Mouse (Mus musculus) liver, adult 2 months (tissue): ENCODE measurements around the gene Rgp1. TPM values are rescaled to one million over a fixed set of nuclear protein-coding genes. Genes with fewer than 3 reads are reported as not detected.
"Not testable (repeated sequence)": the region's sequence is repeated elsewhere in the genome, so short reads cannot be mapped to it uniquely, and the experiment has no call there.

ENCODE experiments used
- DNase-seq: peaks from one replicate; pipeline ENCODE4 v3.0.0-alpha.2; 2011; ENCODE audit warnings: low read depth, low spot score; ENCODE audit errors: extremely low read depth
- H3K27ac ChIP-seq: fragments of 200-500 bp; replicated peaks from 2 replicates; pipeline ENCODE4 v1.5.1; 2012; ENCODE audit warnings: low read depth, mild to moderate bottlenecking, control low read depth, inconsistent platforms, low read length; ENCODE audit not compliant: insufficient read depth
- H3K27me3 ChIP-seq: fragments of 200-500 bp; 2 replicates; pipeline ENCODE4 v1.6.1; 2012; ENCODE audit warnings: mild to moderate bottlenecking, moderate library complexity, low read length, inconsistent platforms; ENCODE audit not compliant: control insufficient read depth, insufficient read depth
- H3K36me3 ChIP-seq: fragments of 200-500 bp; 2 replicates; pipeline ENCODE4 v1.6.1; 2012; ENCODE audit warnings: low read length, inconsistent platforms; ENCODE audit not compliant: control insufficient read depth, insufficient read depth
- H3K4me1 ChIP-seq: fragments of 200-500 bp; 2 replicates; pipeline ENCODE4 v1.6.1; 2011; ENCODE audit warnings: low read length; ENCODE audit not compliant: control insufficient read depth, insufficient read depth
- H3K4me3 ChIP-seq: fragments of 200-500 bp; 2 replicates; pipeline ENCODE4 v1.5.1; 2011; ENCODE audit warnings: low read depth, mild to moderate bottlenecking, control low read depth, low read length, moderate library complexity; ENCODE audit not compliant: insufficient read depth
- H3K79me2 ChIP-seq: fragments of 200-500 bp; 2 replicates; pipeline ENCODE4 v1.6.1; 2012; ENCODE audit warnings: inconsistent platforms, mild to moderate bottlenecking, low read length, moderate library complexity; ENCODE audit not compliant: control insufficient read depth, insufficient read depth
- H3K9ac ChIP-seq: fragments of 200-500 bp; 2 replicates; pipeline ENCODE4 v1.6.1; 2012; ENCODE audit warnings: low read depth, mild to moderate bottlenecking, control low read depth, inconsistent platforms, low read length
- CTCF ChIP-seq: fragments of 200-500 bp; IDR thresholded peaks from 2 replicates; pipeline ENCODE4 v1.5.1; 2011; ENCODE audit warnings: low read depth, low read length, control low read depth
- POLR2A ChIP-seq: fragments of 200-500 bp; IDR thresholded peaks from 2 replicates; pipeline ENCODE4 v1.6.1; 2011; ENCODE audit warnings: low read length, control low read depth; ENCODE audit not compliant: insufficient read depth; ENCODE audit errors: extremely low read depth
- whole genome bisulfite sequencing: fragments of 180-500 bp; shearing (Covaris S2); methylation state at CpG from one replicate; pipeline ENCODE4 v1.1.7; 2018; 5-methylcytosine and 5-hydroxymethylcytosine counted together
- polyA plus RNA-seq: library from polyadenylated mRNA; depleted of rRNA; stranded (reverse); fragments of >200 nt; gene quantifications from 2 replicates; pipeline ENCODE4 v1.2.3, GENCODE M21; 2012
- total RNA-seq: library from RNA; depleted of rRNA; stranded (reverse); fragments of >200 nt; gene quantifications from 2 replicates; pipeline ENCODE4 v1.2.3, GENCODE M21; 2014

Gene Rgp1
- total and polyA plus RNA-seq, 2 experiments: 15.9 to 44.5 TPM

DNA sequence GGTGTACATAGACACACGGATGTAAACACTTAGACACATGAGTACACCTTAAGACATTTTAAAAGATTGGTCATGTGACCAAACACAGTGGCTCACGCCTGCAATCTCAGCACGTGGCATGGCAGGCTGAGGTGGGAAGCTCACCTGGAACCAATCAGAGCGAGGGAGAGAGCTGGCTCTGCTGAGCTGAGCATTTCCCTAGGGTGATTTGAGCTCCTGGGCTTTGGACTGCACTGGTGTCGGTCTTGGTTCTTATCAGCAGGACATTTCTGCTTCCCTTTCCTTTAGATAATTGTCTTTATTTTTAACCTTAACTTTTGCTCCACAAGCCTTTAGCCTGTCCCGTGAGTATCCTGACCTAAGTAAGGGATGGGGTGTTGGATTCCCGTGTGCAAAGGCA lies 9.2 kb downstream of the Rgp1 start:
- H3K27ac ChIP-seq: peak overlapping the region; percentile 49
- H3K36me3 ChIP-seq: peaks cover 3% of the 10 kb centered on the region; the same call in 1 of the 2 replicates
- no peaks in the 10 kb centered on the region for H3K79me2 ChIP-seq
- H3K4me1 ChIP-seq: no peaks in the 10 kb centered on the region
- no peak overlapping the region for H3K9ac ChIP-seq
- peak; percentile 22 for DNase-seq
- no peaks in the 10 kb centered on the region for H3K27me3 ChIP-seq
- 45% methylated on average over 7 of the region's 7 CpGs for WGBS
- H3K4me3 ChIP-seq: no peak overlapping the region
- no peak for TF ChIP-seq POLR2A
- no peak for TF ChIP-seq CTCF

- 67% methylated on average over 5 of the region's 5 CpGs for WGBS
- no peak for DNase-seq
Observed at GRCm38 (mm10) chr4:43591543-43591942, 13.0 kb downstream of the Rgp1 start.

GRCm38 (mm10) chr4:43591961-43592360 lies 13.4 kb downstream of the Rgp1 start:
- H3K36me3 ChIP-seq: no peaks in the 10 kb centered on the region
- 78% methylated on average over 3 of the region's 3 CpGs for WGBS
- no peak overlapping the region for H3K27ac ChIP-seq
- no peak overlapping the region for H3K4me3 ChIP-seq
- no peaks in the 10 kb centered on the region for H3K79me2 ChIP-seq
- no peak for DNase-seq
- H3K4me1 ChIP-seq: no peaks in the 10 kb centered on the region
- TF ChIP-seq POLR2A (no peak), CTCF (no peak)
- H3K9ac ChIP-seq: no peak overlapping the region
- H3K27me3 ChIP-seq: no peaks in the 10 kb centered on the region

More at GRCm38 (mm10) chr4:43591543-43591942, 13.0 kb downstream of the Rgp1 start:
- H3K79me2 ChIP-seq: no peaks in the 10 kb centered on the region
- TF ChIP-seq CTCF (no peak), POLR2A (no peak)
- H3K27ac ChIP-seq: no peak overlapping the region
- H3K27me3 ChIP-seq: no peaks in the 10 kb centered on the region
- no peak overlapping the region for H3K4me3 ChIP-seq
- no peaks in the 10 kb centered on the region for H3K36me3 ChIP-seq
- H3K4me1 ChIP-seq: no peaks in the 10 kb centered on the region
- no peak overlapping the region for H3K9ac ChIP-seq

GRCm38 (mm10) chr4:43593453-43593852 lies 14.9 kb downstream of the Rgp1 start:
- TF ChIP-seq POLR2A (no peak), CTCF (no peak)
- 73% methylated on average over 3 of the region's 3 CpGs for WGBS
- H3K36me3 ChIP-seq: no peaks in the 10 kb centered on the region
- H3K27me3 ChIP-seq: no peaks in the 10 kb centered on the region
- H3K27ac ChIP-seq: no peak overlapping the region
- no peaks in the 10 kb centered on the region for H3K79me2 ChIP-seq
- H3K4me1 ChIP-seq: no peaks in the 10 kb centered on the region
- H3K9ac ChIP-seq: no peak overlapping the region
- no peak for DNase-seq
- H3K4me3 ChIP-seq: no peak overlapping the region

DNA sequence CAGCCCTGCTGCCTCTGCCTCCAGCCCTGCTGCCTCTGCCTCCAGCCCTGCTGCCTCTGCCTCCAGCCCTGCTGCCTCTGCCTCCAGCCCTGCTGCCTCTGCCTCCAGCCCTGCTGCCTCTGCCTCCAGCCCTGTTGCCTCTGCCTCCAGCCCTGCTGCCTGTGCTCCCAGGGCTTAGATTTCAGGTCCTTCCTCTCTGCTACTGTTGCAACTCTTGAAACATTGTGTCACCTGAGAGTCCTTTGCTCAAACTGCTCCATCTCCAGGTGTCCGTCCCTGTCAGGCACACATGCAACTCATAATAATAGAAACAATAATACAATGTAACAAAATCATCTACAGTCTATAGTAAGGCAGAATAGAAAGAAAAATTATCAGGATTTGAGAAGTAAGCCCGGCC lies 18.1 kb downstream of the Rgp1 start:
- WGBS: 88% methylated on average over 2 of the region's 2 CpGs
- H3K27ac ChIP-seq, DNase-seq, H3K79me2 ChIP-seq, H3K4me3 ChIP-seq, H3K4me1 ChIP-seq, H3K27me3 ChIP-seq, H3K36me3 ChIP-seq, H3K9ac ChIP-seq: not testable (repeated sequence)

DNA sequence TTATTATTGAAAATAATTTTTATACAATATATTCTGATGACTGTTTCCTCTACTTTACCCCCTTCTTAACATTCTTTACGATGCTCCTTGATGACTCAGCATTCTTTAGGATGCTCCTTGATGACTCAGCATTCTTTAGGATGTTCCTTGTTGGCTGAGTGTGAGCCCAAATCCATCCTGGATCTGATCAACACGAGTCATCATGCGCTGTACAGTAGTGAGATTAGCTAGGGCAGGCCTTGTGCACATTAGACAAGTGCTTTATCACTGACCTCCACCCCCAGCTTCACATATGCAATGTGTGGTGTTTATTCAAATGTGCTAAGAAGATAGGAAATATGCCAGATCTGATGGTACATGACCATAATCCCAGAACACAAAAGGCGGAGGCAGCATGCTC lies 19.7 kb downstream of the Rgp1 start:
- no peaks in the 10 kb centered on the region for H3K4me1 ChIP-seq
- WGBS: 80% methylated on average over 4 of the region's 4 CpGs
- H3K27me3 ChIP-seq: no peaks in the 10 kb centered on the region

More for the DNA sequence above, 19.7 kb downstream of the Rgp1 start:
- no peak for DNase-seq
- no peaks in the 10 kb centered on the region for H3K36me3 ChIP-seq
- TF ChIP-seq CTCF: no peak
- no peak for TF ChIP-seq POLR2A
- H3K79me2 ChIP-seq: no peaks in the 10 kb centered on the region
- H3K27ac ChIP-seq: no peak overlapping the region
- H3K9ac ChIP-seq: no peak overlapping the region
- no peak overlapping the region for H3K4me3 ChIP-seq
